Mouse (Mus musculus) induced T-regulatory cell, adult 2 months (primary cell): ENCODE data around the gene Efcab6.

Source experiments
- DNase-seq: peaks from one replicate; pipeline ENCODE4 v3.0.0-alpha.2; 2012; ENCODE audit warnings: low read depth

The Efcab6 gene

GRCm38 (mm10) chr15:83879845-83880244, 185.3 kb downstream of the Efcab6 start:
- DNase-seq = no peak

- DNase-seq = no peak
These were observed 187.3 kb downstream of the Efcab6 start for GRCm38 (mm10) chr15:83877898-83878297.

GRCm38 (mm10) chr15:83877155-83877866, 187.9 kb downstream of the Efcab6 start:
- no peak for DNase-seq

GRCm38 (mm10) chr15:83870936-83871335, 194.2 kb downstream of the Efcab6 start:
- DNase-seq = no peak

- no peak for DNase-seq
These were observed 199.6 kb downstream of the Efcab6 start for GRCm38 (mm10) chr15:83865626-83866025.

DNA sequence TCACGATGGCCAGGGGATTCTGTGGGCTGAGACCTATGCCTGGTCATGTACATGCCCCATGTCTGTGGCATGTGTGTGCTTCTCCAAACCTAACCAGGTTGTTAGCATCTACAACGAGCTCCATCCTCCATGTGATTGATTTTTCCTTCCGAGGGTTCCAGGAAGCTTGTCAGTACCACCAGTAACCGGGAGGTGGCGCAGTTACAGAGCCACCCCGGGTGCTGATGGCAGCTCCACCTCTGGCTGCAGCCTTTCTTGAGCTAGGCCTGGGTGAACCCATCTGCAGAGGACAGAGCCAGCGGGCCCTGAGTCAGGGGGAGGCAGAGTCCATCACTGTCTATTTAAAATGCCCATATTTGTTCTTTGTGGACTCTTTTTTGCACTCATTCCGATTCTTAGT, 208.1 kb downstream of the Efcab6 start:
- peak; percentile 29 for DNase-seq

- no peak for DNase-seq
These were observed 211.8 kb downstream of the Efcab6 start for GRCm38 (mm10) chr15:83853400-83853811.

GRCm38 (mm10) chr15:83848193-83848592, 217.0 kb downstream of the Efcab6 start:
- DNase-seq = no peak

DNA sequence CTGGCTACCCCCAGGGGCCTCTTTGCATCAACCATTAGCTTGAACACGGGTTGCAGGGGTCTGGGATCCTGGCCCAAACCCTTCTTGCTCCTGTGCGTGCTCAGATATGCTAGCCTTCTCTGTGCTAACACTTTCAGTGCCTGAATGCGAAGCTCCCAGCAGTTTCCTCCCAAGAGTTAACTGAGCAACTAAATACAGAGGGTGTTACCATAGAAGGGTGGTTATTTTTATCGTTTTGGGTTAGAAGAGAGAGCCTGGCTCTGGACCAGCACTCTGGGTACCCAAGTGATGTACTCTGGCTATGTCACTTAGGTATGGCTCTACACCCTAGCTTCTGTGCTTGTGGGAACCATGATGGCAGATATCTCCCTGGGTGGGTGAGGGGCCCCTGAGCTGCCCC, 217.7 kb downstream of the Efcab6 start:
- no peak for DNase-seq

DNA sequence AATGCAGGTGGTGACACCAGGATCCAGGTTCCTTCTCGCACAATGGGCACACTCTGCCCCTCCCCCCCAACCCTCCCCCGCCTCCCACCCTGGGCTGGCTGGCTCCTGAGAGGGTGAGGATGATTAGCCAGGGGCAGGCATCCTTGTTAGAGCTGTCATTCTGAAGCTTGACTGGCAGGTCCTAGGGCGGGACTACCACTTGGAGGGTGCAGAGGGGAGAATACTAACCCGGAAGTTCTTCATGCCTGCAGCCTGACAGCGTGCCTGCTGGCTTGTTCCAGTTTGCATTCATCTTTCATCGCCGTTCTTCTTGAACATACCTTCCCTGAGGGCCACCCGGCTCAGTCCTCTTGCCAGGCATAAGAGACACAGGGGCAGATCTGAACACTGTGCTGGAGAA, 218.6 kb downstream of the Efcab6 start:
- DNase-seq = no peak

- no peak for DNase-seq
These were observed 219.4 kb downstream of the Efcab6 start for GRCm38 (mm10) chr15:83845734-83846133.

GRCm38 (mm10) chr15:83842915-83843789, 222.0 kb downstream of the Efcab6 start:
- DNase-seq = no peak

- no peak for DNase-seq
These were observed 222.8 kb downstream of the Efcab6 start for GRCm38 (mm10) chr15:83842419-83842818.

- DNase-seq = no peak
These were observed 224.0 kb downstream of the Efcab6 start for GRCm38 (mm10) chr15:83840950-83841719.

- no peak for DNase-seq
These were observed 232.9 kb downstream of the Efcab6 start for GRCm38 (mm10) chr15:83832265-83832664.

- no peak for DNase-seq
These were observed 236.0 kb downstream of the Efcab6 start for GRCm38 (mm10) chr15:83829226-83829625.

DNA sequence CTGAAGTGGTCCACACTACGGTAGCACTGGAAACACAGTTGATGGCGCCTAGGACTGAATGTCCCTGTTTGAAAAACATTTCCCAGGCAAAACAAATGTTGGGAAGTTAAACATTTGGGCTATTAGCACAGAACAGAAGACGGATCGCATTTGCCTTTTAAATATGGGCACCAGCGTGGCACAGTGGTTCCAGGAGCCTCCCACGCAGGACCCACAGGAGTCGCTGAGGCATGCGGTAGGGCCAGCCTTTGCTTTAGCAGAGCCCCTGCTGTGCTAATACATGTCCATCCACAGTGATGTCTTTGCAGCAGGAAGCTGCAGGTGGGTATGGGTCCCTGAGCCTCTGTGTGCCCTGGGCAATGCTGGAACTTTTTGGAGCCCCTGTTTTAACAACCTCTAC, 237.2 kb downstream of the Efcab6 start:
- no peak for DNase-seq
